Mouse (Mus musculus) cortical plate, adult 2 months (tissue): ENCODE data around the gene Hivep3.

Experiments used
- CTCF ChIP-seq: fragments of 200-500 bp; IDR thresholded peaks from 2 replicates; pipeline ENCODE4 v1.5.1; 2011; ENCODE audit warnings: mild to moderate bottlenecking, control low read depth, low read length; ENCODE audit not compliant: insufficient read depth; ENCODE audit errors: extremely low read depth
- POLR2A ChIP-seq: fragments of 200-500 bp; IDR thresholded peaks from 2 replicates; pipeline ENCODE4 v1.6.1; 2011; ENCODE audit warnings: mild to moderate bottlenecking, low read length, control low read depth; ENCODE audit not compliant: insufficient read depth; ENCODE audit errors: extremely low read depth

- no peak for TF ChIP-seq CTCF
- no peak for TF ChIP-seq POLR2A
Measured at GRCm38 (mm10) chr4:119931923-119932322, 198.3 kb downstream of the Hivep3 start.
